Mouse (Mus musculus): ENCODE measurements around the gene Dnhd1. TPM values are rescaled to one million over a fixed set of nuclear protein-coding genes. Genes with fewer than 3 reads are reported as not detected.
"Not testable (repeated sequence)": the region's sequence is repeated elsewhere in the genome, so short reads cannot be mapped to it uniquely, and the experiment has no call there.

Dnhd1 gene
- total RNA-seq, 2 experiments from 2014 or later: 0.45 to 0.72 TPM

DNA sequence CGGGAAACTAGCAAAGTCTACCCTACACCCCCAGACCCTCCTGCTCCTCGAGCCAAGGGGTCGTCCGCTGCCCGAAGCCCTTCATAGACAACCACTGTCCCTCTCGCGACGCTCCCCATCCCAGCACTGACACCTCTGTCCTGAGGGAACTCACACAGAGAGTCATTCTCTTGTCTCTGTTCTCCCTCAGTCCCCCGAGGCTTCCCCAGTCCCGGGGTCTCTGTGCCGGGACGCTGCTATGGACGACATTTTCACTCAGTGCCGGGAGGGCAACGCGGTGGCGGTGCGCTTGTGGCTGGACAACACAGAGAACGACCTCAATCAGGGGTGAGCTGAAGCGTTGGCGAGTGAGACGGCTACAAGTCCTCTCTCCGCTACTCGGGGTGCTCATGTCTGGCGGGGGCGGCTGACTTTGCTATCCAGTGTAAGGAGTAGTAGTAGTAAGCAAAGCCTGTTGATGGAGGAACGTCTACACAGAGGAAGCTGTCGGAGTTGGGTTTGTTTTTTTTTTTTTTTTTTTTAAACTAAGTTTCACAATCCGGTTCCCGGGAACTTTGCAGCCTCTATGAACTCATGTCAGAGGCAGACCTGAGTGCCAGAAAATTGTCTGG, 86.4 kb downstream of the Dnhd1 start, which contains the start of gene Rrp8:
Gene Rrp8 (minus strand): TSS at position 475 of the 611 bp plus-strand sequence.
- intact Hi-C loops (cut with DNase I): loop anchor here (2.0 to 10.0 kb wide), 5 partner anchors 55 to 798 kb away; partner anchors contain the start of gene Mrpl17
- peak; percentile 69 to 70 for DNase-seq

DNA sequence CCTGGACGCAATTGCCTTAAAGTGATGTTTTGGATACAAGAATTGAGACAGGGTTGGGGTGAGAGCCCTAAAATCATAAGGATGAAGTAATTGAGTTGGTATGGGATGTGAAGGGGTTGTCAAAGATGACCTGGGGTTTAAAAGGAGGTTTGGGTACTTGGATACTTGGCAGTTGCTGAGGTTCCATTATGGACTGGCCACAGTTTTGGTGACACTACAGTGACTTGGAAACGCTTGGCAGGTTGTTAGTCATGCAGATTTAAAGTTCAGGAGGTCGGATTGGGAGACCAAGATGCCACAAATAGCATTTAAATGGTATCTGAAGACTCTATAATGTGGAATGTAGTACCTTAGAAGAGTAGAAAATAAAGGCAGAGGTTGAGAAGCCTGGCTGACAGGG, 87.0 kb downstream of the Dnhd1 start:
- DNase-seq: no peak
- intact Hi-C loops (cut with DNase I): loop anchor here (2.0 to 10.0 kb wide), 6 partner anchors 41 to 797 kb away; partner anchors contain the start of gene Mrpl17

DNA sequence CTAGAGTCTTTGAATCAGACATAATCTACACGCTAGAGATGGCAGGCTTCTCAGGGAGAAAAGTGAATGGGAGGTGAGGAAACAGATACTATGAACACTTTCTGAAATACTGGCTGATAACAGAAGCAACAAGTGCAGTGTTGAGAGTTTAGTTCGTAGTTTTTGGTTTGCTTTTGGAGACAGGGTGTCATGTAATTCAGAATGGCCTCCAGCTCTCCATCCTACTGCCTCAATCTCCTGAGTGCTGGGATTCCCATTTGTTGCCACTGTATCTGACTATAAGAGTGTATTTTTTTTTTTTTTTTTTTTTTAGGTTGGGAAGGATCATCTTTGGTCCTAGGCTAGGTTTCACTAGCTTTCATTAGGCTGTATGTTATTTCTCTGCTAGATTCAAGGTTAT, 87.7 kb downstream of the Dnhd1 start:
- intact Hi-C loops (cut with DNase I): loop anchor here (2.0 to 10.0 kb wide), 5 partner anchors 41 to 797 kb away; no protein-coding TSS in a partner anchor
- DNase-seq: no peak

DNA sequence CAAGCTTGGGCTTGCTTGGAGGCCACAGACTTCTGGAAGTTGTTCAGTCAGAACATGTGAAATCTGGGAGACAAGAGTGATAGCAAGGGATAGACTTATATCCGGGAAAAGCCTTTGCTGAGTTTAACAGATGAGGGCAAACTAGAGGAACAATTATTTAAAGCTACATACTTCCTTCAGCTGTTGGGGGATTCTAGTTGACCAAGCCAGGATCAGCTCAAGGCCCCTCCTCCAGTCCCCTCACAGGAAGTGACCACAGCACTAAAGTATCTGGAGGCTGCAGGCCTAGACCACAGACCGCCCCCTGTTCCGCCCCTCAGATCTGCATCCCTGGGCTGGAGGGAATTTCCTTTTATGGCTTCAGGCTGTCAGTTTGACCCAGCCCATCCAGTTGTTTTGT, 88.3 kb downstream of the Dnhd1 start:
- DNase-seq: peak; percentile 85 to 86
- intact Hi-C loops (cut with DNase I): loop anchor here (2.0 to 10.0 kb wide), 5 partner anchors 40 to 796 kb away; no protein-coding TSS in a partner anchor

DNA sequence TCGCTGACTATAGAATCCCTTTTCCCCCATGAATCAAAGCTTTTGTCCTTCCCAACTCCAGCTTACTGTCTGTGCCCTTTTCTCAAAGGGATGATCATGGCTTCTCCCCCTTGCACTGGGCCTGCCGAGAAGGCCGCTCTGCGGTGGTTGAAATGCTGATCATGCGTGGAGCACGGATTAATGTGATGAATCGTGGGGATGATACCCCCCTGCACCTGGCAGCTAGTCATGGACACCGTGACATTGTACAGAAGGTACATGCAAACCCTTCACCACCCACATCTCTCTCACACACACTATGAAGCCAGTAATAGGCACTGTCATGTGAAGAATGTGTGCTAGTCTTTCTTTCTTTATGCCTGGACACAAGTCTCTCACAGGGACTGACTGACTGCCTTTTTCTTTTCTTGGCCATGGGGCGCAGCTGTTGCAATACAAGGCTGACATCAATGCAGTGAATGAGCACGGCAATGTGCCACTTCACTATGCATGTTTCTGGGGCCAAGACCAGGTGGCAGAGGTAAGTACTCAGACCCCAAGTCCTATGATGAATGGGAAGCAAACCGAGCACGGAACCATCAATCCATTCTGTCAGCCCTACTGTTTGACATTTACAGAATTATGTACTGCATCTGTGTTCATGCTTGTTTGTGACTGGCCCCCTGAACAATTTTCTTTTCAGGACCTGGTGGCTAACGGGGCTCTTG, 89.6 kb downstream of the Dnhd1 start:
- intact Hi-C loops (cut with DNase I): no loop called here

DNA sequence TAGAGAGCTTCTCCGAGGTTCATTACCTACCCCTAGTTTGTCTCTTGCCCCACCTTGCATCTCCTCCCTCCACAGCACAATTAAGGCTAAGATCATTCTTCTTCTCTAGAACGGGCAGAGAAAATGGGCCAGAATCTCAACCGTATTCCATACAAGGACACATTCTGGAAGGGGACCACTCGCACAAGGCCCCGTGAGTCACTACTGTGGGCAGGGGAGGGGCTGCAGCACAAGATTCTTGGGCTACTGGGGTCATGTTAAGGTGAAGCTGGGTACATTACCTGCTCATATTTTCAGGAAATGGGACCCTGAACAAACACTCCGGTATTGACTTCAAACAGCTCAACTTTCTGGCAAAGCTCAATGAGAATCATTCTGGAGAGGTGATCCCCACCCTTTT, 90.2 kb downstream of the Dnhd1 start:
- DNase-seq: no peak
- intact Hi-C loops (cut with DNase I): no loop called here

More for the DNA sequence above, 89.6 kb downstream of the Dnhd1 start:
- DNase-seq: no peak

DNA sequence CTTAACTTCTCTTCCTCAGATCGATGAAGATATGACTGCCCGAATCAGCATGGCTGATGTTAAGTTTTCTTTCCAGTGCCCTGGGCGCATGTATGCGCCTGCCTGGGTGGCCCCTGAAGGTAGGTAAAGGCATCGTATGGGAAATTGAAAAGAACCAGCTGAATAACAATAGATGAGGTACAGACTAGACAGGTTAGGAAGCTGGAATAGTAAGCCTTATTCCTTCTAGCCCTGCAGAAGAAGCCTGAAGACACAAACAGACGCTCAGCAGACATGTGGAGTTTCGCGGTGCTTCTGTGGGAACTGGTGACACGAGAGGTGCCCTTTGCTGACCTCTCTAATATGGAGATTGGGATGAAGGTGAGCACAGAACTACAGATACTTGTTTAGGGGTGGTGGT, 91.4 kb downstream of the Dnhd1 start:
- intact Hi-C loops (cut with DNase I): no loop called here
- DNase-seq: no peak

DNA sequence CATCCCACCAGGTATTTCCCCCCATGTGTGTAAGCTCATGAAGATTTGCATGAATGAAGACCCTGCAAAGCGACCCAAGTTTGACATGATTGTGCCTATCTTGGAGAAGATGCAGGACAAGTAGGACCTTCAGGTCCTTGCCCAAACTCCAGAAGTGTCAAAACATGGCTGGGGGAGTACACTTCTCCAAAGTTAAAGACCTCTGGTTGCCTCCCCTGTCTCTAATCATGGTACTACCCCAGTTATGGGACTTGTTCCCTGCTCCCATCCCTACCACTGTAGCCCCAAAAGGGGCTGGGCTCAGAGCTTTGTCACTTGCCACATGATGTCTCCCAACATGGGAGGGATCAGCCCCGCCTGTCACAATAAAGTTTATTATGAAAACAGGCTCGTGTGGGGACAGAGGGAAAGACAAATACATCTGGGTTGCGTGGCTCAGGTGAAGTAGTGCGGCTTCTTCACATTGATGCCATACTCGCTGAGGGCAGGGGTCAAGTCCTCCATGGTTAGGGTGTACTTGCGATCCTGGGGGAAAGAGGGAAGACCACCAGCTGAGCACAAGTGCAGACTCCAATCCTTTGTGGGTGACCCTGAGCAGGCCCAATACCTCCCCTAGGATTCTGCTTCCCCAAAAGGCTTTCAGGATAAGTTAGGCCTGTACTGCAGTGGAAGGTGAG, 92.0 kb downstream of the Dnhd1 start:
- intact Hi-C loops (cut with DNase I): not testable (repeated sequence)

DNA sequence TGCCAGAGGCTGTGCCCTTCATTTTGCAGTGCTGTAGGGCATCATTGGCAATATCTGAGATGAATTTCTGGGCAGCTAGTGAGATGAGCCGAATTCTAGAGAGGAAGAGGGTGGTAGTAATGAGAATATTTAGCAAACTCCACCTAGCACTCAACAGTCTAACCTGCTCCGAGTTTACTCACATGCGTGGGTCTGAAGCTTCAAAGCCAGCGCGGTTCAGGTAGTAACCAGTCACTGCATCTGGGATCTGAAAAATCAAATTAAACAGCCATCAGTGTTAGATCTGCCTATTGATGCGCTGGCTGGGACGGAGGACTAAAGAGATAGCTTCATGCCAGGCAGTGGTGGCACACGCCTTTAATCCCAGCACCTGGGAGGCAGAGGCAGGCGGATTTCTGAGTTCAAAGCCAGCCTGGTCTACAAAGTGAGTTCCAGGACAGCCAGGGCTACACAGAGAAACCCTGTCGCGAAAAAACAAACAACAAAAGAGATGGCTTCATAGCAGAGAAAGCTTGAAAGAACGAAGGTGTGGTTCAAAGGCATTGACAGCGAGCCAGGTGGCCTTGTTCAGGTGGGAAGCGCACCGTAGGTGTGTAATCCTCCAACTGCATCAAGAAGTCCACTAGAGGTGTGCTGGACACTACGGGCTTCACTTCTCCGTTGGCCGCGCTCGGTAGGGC, 92.8 kb downstream of the Dnhd1 start:
- intact Hi-C loops (cut with DNase I); DNase-seq: not testable (repeated sequence)

More for the DNA sequence above, 92.0 kb downstream of the Dnhd1 start:
- not testable (repeated sequence) for DNase-seq

DNA sequence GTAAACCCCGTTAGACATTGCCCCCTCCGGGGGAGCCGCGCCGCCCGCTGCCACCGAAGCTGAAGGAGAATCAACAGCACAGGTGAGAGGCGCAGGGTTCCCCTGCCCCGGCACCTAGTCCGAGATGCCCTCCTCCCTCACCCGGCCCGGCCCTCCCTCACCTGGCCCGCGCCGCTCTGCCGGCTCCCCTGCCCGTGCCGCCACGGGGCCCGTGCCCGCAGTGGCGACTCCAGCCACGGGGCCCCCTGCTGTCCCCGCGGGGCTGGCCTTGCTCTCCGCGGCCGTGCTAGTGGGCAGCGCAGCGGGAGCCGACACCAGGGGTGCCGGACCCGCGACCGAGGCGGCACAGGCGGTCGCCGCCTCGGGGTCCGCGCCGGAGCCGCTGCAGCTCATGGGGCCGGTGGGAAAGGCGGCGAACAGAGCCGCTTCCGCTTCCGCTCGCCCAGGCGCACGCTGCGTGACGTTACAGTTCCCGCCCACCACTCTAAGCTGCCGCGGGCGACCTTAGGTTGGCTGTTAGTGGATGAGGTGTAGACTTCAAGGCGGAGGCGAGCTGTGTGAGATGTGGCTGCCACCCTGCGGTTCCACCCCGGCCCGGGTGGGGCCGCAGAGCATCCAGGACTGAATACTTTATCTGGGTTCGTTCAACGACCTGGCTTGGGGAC, 93.4 kb downstream of the Dnhd1 start, which contains the start of gene Taf10:
Gene Taf10 (minus strand): TSS at position 436 of the 665 bp plus-strand sequence.
- intact Hi-C loops (cut with DNase I): no loop called here
- peak; percentile 91 to 92 for DNase-seq

DNA sequence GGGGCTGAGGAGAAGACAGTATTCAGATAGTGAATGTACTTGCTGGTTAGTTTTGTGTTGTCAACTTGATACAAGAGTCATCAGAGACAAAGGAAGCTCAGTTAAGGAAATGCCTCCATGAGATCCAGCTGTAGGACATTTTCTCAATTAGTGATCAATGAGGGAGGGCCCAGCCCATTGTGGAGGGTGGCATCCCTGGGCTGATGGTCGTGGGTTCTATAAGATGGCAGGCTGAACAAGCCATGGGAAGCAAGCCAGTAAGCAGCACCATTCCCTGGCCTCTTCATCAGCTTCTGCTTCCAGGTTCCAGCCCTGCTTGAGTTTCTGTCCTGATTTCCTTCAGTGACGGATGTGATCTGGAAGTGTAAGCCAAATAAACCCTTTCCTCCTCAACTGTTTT, 97.1 kb downstream of the Dnhd1 start:
- no peak for DNase-seq
- intact Hi-C loops (cut with DNase I): loop anchor here (2.0 kb wide), 1 partner anchor 19 kb away; no protein-coding TSS in a partner anchor

DNA sequence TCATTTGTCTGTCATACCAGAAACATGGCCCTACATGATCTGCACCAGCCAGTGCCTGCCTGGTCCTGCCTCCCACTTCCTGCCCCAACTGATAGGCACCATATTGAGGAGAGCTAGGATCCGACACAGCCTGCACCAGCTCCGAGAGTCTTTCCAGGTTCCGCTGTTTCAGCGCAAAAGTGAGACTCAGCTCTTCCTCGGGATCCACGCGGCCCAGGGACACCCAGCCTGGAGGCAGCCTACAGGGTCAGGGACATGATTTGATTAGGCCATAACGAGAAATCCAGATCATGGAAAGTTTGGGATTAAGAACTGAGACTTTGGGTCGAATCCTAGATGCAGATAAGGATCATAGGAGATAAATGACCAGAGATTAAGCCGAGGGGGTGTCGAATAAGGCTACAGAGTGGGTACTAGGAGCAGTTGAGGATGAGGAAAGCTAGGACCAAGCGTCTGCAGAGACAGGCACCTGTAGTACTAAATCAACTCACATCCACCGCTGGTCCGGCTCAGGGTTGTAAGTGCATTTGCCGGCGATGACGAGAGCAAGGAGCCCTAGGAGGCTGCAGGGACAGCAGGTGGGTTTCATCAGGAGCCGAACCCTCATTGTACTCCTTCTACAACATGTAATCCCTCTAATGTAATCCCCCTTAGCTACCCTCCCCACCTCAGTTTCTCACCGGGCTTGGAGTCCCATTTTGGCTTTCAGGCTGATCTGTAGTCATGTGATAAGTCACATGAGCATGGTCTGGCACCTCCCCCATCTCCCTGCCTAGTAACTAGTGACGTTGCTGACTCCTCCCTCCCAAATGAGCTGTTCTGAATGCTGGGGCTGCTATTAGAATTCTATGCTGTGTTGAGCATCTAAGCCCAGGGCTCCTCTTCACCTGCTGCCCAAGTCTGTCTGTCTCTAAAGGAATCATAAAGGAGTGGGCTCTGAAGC, 101.1 kb downstream of the Dnhd1 start, which contains the start of gene Tpp1:
Gene Tpp1 (minus strand): TSS at position 745 of the 943 bp plus-strand sequence.
- peak; percentile 94 to 95 for DNase-seq
- intact Hi-C loops (cut with DNase I): no loop called here

DNA sequence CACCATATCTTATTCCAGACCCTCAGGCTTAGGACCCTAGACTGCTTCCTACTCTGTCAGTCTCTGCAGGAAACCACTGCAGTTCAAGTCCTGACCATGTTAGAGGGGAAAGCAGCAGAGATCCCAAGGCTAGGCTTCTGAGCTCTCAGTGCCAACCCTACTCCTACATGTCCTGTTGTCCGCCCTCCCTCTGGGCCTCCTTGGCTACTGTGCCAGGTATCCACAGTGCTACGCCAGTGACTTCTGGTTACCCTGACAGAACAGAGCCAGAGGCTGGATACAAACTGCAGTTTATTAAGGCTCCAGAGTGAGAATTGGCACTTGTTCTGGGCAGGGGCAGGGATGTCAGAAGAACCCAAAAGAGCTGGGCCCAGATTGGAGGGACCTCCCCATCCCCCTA, 102.1 kb downstream of the Dnhd1 start:
- intact Hi-C loops (cut with DNase I): no loop called here

DNA sequence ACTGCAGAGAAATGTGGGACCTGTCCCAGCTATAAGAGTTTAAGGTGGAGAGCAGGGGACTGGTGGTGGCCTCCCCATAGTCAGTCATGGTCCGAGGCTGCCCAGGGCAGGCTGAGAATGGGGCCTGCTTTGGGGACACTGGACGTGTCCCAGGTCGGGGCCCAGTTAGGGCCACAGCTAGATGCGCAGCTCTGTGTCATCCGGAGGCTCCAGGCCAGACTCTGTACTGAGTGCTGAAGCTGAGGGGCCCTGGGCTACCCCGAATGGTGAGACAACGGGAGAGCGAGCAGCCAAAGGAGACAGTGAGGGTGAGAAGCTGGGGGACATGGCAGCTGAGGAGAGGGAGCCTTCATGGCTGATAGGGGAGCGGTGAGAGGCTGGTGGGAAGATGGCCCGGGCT, 102.7 kb downstream of the Dnhd1 start:
- DNase-seq: no peak
- intact Hi-C loops (cut with DNase I): no loop called here

More for the DNA sequence above, 102.1 kb downstream of the Dnhd1 start:
- DNase-seq: no peak

DNA sequence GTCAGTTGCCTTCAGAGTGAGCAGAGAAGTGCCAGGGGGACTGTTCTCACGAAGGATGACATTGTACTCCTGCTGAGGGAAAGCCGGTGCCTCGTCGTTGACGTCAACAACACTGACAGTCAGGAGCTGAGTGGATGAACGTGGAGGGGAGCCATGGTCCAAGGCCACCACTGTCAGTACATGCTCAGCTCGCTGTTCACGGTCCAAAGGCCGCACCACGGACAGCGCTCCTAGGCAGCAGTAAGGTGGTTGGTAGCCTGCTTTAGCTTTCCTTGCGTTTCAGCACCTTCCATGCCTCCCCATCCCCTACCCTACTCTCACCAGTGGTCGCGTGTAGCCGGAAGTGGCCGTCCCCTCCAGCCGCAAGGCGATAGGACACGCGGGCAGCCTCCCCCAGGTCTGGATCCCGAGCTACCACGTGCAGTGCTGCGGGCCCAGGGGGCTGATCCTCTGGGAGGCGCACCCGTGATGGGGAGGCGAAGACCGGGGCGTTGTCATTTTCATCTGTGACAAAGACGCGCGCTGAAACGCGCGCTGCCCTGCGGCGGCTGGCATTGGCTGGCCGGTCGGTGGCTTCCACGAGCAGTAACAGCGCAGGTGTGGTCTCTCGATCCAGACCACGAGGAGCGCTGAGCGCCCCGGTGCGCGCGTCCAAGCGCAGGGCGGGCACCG, 111.3 kb downstream of the Dnhd1 start:
- intact Hi-C loops (cut with DNase I): no loop called here
- no peak for DNase-seq

DNA sequence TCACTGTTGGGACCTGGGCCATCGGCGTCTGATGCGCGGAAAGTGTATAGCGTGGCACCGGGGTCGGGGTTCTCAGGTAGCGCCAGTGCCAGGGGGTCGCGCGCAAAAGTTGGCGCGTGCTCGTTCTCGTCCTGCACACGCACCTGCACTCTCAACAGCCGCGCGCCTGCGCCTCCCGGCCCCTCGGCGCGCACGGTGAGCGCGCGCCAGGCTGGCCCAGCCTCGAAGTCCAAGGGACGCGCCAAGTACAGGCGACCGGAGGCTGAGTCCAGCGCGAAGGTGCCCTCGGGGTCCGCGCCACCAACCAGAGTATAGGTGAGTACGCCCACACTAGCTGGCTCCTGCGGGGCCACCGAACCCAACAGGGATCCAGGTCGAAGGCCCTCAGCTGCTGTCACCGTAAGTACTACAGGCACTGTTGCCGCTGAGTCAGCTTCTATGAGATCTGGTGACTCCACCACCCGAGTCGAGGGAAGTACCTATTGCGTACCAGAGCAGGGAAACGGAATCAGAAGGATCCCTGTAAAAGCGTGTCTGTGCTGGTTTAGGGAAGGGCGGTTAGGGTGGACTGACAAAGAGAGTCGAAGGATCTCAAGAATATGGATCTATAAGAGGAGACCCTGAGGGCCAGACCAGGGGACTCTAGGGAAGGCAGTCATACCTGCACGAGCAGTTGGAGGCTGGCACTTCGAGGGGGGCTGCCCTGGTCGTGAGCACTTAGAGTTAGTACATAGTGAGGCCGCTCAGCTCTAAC, 112.1 kb downstream of the Dnhd1 start:
- intact Hi-C loops (cut with DNase I): no loop called here

DNA sequence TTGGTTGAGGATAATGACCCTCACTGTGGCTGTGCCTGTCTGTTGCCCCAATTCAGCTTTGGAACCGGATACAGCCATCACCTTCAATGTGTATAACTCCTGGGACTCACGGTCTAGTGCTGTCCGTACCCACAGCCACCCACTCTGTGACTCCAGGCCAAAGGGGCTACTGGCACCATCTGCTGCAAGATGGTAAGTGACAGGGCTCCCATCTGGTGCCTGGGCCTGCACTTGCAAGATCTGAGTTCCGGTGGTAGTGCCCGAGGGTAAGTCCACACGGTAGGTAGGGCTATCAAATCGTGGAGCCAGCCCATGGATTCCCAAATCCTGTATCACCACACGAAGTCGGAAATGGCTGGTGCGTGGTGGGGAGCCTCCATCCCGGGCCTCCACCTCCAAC, 113.7 kb downstream of the Dnhd1 start:
- no peak for DNase-seq
- intact Hi-C loops (cut with DNase I): no loop called here

More for the DNA sequence above, 112.1 kb downstream of the Dnhd1 start:
- DNase-seq: no peak

Measured in heart, postnatal 10 days (tissue).